Mouse (Mus musculus) adrenal gland (tissue): ENCODE measurements around the gene Nkap.
"Not testable (repeated sequence)": the region's sequence is repeated elsewhere in the genome, so short reads cannot be mapped to it uniquely, and the experiment has no call there.

ENCODE experiments used
- intact Hi-C: fragments of 180-260 bp; cut with DNase I; formaldehyde crosslinking; loops from one replicate; pipeline ENCODE4 v1.15.1; 2025
- long read RNA-seq, 2 experiments: library from polyadenylated mRNA; unstranded; transcript quantifications; one replicate each; pipeline ENCODE4 v2.0.0; 2020; ENCODE audit warnings: borderline replicate concordance in 1 of 2; ENCODE audit not compliant: insufficient replicate concordance in 1 of 2

The Nkap gene
- long read RNA-seq, experiment 1, full-length matches to known transcripts: 3 of 25 reads
- long read RNA-seq, experiment 1, partial matches to known transcripts: 21 of 25 reads
- long read RNA-seq, experiment 1, other reads (novel, unspliced or antisense): 1 of 25 reads
- long read RNA-seq, experiment 2, full-length matches to known transcripts: 2 of 35 reads
- long read RNA-seq, experiment 2, partial matches to known transcripts: 32 of 35 reads
- long read RNA-seq, experiment 2, other reads (novel, unspliced or antisense): 1 of 35 reads

DNA sequence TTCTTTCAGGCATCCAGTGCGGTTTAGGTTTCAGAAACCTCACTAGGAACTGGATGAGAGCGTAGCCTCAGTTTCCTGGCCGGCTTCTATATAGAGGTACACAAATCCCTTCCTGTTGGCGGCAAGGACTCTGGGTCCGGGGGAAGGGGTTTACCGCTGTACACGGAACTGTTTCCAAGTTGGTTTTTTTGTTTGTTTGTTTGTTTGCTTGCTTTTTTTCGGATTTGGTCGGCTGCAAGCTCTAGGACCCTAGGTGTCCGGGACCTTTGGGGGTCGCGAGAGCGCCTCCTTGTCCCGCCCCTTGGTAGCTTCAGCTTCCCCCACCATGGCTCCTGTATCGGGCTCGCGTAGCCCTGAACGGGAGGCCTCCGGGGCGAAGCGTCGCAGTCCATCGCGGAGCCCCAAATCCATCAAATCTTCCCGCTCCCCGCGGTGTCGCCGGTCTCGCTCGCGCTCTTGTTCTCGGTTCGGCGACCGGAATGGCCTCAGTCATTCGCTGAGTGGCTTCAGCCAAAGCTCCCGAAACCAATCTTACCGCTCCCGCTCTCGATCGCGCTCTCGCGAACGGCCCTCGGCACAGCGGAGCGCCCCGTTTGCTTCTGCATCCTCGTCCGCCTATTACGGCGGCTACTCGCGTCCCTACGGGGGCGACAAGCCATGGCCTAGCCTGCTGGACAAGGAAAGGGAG is at the start of gene Nkap:
TSS of gene Nkap (plus strand) at position 125 of the 688 bp plus-strand sequence.
- intact Hi-C loops: no loop called here

- intact Hi-C loops: not testable (repeated sequence)
Observed at GRCm38 (mm10) chrX:37080345-37080744, 46.2 kb upstream of the Nkap start.

- intact Hi-C loops: no loop called here
Observed at GRCm38 (mm10) chrX:37081194-37081593, 45.4 kb upstream of the Nkap start.

GRCm38 (mm10) chrX:37084318-37084926 is 42.2 kb upstream of the Nkap start:
- intact Hi-C loops: no loop called here

GRCm38 (mm10) chrX:37084927-37085660 is 41.5 kb upstream of the Nkap start, which contains the start of gene Rpl39:
Gene Rpl39, minus strand, starts transcription at chrX:37085402.
- intact Hi-C loops: no loop called here

- intact Hi-C loops: no loop called here
Observed at GRCm38 (mm10) chrX:37085665-37086064, 40.9 kb upstream of the Nkap start.

DNA sequence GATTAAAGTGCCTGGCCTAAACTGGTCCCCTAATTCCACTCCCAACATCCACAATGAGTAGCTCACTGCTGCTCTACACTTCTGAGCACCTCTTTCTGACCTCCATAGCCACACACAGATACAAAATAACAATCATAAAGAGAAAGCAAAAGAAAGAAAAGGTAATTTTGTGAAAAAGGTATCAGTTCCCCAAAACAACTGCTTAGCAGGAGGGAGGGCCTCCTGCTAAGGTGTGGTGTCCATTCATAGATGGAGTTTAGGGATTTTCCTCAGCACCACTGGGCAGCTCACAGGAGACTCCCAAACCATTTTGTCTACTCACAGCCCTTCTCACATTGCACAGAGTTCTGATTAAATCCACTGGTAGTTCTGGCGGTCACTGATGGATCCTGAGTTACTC is 37.8 kb upstream of the Nkap start:
- intact Hi-C loops: no loop called here

GRCm38 (mm10) chrX:37091457-37091856 is 35.1 kb upstream of the Nkap start:
- intact Hi-C loops: no loop called here

- intact Hi-C loops: no loop called here
Observed at GRCm38 (mm10) chrX:37095106-37095768, 31.4 kb upstream of the Nkap start.

GRCm38 (mm10) chrX:37098681-37099080 is 27.9 kb upstream of the Nkap start:
- intact Hi-C loops: no loop called here

DNA sequence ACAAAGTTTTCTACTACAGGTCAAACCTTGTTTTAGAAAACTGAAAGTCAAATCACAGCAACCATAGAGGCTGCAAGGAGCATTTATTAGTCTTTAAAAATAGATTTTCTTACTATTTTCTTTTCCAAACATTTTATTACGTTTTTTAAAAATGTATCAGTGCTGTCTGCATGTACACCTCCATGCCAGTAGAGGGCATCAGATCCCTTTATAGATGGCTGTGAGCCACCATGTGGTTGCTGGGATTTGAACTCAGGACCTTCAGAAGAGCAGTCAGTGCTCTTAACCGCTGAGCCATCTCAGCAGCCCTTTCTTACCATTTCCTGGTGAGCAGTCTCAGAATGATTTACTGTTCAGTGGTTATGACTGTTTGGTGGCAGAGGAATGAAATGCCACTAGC is 22.8 kb upstream of the Nkap start:
- intact Hi-C loops: no loop called here

DNA sequence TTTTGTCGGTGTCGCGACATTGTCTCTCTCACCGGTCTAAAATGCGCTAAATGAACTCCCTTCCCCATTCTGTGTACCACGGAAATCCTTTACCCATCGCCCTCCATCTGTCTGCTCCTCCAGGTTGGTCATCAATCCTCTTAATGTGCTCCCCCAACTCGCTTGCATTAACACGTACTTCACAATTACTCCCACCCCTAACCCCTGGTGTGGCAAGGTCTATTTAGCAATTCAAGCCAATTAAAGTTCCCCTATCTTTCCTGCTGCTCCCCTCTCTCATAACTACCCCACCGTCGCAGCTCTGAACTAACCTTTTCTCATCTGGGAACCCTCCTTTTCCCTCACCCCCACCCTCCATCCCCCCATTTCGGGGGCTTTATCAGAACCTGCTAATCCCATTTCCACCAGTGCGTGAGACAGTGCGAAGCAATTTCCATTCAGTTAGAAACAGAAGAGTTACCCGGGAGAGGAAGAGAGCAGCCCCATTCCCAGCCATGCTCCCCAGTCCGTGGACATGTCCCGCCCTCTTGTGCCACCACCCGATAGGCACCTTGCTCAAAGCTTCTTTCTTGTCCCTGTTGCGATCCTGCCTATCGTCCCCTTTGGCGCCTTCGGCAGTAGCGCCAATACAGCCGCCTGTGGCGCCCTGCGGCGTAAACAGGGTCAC is 16.9 kb upstream of the Nkap start:
- intact Hi-C loops: no loop called here

GRCm38 (mm10) chrX:37110193-37110880 is 16.3 kb upstream of the Nkap start, which contains the start of gene Upf3b:
Gene Upf3b, minus strand, starts transcription at chrX:37110322.
- intact Hi-C loops: no loop called here

DNA sequence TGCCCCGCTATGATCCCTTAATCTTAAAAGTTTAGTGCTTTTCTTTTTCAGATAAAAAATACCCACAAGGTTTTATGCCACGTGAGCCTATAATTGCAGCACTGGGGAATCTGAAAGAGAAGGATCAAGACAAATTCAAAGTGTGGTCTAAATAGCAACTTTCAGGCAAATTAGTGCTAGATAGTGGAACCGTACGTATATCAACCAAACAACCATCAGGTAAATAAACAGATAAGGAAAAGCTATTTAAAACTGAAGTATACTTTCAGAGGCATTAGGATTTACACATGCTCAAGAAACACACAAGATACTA is 15.8 kb upstream of the Nkap start:
- intact Hi-C loops: no loop called here

DNA sequence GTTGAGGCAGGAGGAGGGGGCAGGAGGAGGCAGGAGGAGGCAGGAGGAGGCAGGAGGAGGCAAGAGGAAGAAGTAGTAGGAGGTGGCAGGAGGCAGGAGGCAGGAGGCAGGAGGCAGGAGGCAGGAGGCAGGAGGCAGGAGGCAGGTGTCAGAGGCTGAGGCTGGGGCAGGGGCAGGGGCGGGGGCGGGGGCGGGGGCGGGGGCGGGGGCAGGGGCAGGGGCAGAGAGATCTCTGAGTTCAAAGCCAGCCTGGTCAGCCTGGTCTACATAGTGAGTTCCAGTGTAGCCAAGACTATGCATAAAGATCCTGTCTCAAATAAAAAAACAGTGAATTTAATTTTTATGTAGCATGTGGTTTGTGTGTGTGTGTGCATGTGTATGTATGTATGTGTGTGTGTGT is 9.5 kb upstream of the Nkap start:
- intact Hi-C loops: no loop called here

DNA sequence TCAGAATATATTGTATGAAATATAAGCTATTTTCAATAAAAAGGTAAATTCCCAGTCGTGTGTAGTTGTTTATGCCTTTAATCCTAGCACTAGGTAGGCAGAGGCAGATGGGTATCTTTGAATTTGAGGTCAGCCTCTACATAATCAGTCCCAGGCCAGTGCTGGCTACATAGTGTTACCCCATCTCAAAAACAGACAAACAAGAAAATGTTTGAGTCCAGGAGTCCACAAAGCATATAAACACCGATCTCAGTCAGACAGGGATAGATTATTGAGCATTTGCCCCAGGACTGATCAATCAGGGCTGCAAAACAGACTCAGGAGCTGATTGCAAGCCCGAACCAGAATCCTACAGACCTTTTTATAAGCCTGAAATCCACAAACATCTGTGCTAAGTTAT is 7.0 kb upstream of the Nkap start:
- intact Hi-C loops: no loop called here

DNA sequence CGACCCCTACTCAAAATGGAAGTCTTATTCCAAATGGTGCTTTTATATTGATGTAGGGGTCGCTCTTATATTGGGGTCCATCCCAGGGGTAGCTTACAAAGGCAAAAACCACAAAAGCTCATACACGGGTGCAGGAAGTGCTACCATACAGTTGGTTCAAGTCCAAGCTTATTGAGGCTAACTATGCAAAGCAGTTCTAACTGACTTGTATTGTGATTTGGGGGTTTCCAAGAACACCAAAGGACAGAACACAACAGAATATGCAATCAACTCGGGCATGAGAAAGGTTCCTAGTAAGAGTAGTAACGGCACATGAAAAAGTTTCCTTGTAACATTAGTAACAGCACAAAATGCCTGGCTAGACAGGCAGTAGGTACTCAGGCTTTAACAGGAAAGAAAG is 6.4 kb upstream of the Nkap start:
- intact Hi-C loops: no loop called here

- intact Hi-C loops: no loop called here
Observed at GRCm38 (mm10) chrX:37125511-37125910, 1.1 kb upstream of the Nkap start.

GRCm38 (mm10) chrX:37141732-37142131 is 15.1 kb downstream of the Nkap start:
- intact Hi-C loops: no loop called here

GRCm38 (mm10) chrX:37144498-37144897 is 17.9 kb downstream of the Nkap start:
- intact Hi-C loops: not testable (repeated sequence)
